Mouse (Mus musculus): ENCODE measurements at regions not wholly inside any gene's neighbourhood (a gene's known extent, or its start where the extent isn't known, plus 50 kb on each side); places are given as distances from the start of the nearest gene placed in this dataset.

DNA sequence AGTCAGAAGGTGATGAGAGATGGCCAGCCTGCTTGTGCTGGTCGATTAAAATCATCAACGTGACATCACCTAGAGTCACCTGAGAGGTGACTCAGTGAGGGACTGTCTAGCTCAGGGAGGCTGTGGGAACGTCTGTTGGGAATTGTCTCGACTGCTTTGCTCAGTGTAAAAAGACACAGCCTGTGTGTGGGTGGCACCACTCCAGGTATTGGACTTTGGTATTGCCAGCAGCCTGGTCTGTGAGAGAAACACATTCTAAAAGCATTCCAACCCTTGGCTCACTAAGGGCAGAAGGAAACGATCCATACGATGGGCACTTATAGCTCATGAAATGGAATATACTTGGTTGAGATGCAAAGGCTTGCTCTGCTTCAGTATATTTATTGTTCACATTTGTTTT, 209.2 kb downstream of the Mroh4 start:
- H3K4me3 ChIP-seq (ENCODE audit: low read depth, low read length), result no peak overlapping the region
- H3K9ac ChIP-seq (replicated peaks; ENCODE audit: low read depth, low read length), result no peak overlapping the region
- no peaks in the 10 kb centered on the region for H3K27me3 ChIP-seq (ENCODE audit: control insufficient read depth, insufficient read depth, low read length)
- TF ChIP-seq CTCF (IDR thresholded peaks at IDR 0.05; ENCODE audit: low read depth) (no peak), EP300 (IDR thresholded peaks at IDR 0.05; ENCODE audit: low read depth) (no peak)
- ATAC-seq (ENCODE audit: insufficient read depth, low read depth) (no peak), DNase-seq (ENCODE audit: low spot score) (no peak)
- H3K4me1 ChIP-seq (ENCODE audit: control insufficient read depth, insufficient read depth), result no peaks in the 10 kb centered on the region
- no peak overlapping the region for H3K27ac ChIP-seq (ENCODE audit: low read depth)
- WGBS, result 73% methylated on average over 6 of the region's 6 CpGs
- H3K36me3 ChIP-seq (replicated peaks; ENCODE audit: control insufficient read depth, insufficient read depth, low read length), result no peaks in the 10 kb centered on the region
- H3K4me2 ChIP-seq (ENCODE audit: low read depth, low read length), result no peak overlapping the region
- no peaks in the 10 kb centered on the region for H3K9me3 ChIP-seq (replicated peaks; ENCODE audit: control insufficient read depth, low read length)

DNA sequence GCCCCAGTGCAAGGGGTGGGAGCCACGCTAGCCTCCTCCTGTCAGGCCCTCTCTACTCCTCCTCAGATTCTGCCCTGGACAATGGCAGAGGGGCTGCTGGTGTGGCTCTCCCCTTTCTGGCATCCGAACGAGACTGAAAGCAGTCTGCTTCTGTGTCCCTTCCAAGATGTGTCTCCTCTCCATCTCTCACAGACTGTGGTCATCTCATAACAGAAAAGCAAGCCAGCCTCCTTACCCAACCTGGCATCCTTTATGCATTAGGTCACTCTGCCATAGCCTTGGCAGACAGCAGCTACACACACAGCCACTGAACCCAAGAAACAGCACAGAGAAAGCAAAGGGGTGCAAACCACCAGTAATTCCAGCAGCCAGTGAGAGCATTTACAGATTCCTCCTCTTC, 213.2 kb downstream of the Mroh4 start:
- no peaks in the 10 kb centered on the region for H3K9me3 ChIP-seq (replicated peaks; ENCODE audit: control insufficient read depth, low read length)
- no peak for TF ChIP-seq CTCF (IDR thresholded peaks at IDR 0.05; ENCODE audit: low read depth)
- TF ChIP-seq EP300 (IDR thresholded peaks at IDR 0.05; ENCODE audit: low read depth), result no peak
- H3K27me3 ChIP-seq (ENCODE audit: control insufficient read depth, insufficient read depth, low read length), result no peaks in the 10 kb centered on the region
- H3K36me3 ChIP-seq (replicated peaks; ENCODE audit: control insufficient read depth, insufficient read depth, low read length), result no peaks in the 10 kb centered on the region
- H3K27ac ChIP-seq (ENCODE audit: low read depth), result no peak overlapping the region
- no peak overlapping the region for H3K4me3 ChIP-seq (ENCODE audit: low read depth, low read length)
- H3K4me1 ChIP-seq (ENCODE audit: control insufficient read depth, insufficient read depth), result no peaks in the 10 kb centered on the region
- WGBS, result 70% methylated on average over 3 of the region's 3 CpGs
- DNase-seq (ENCODE audit: low spot score) (no peak), ATAC-seq (ENCODE audit: insufficient read depth, low read depth) (no peak)
- no peak overlapping the region for H3K9ac ChIP-seq (replicated peaks; ENCODE audit: low read depth, low read length)
- H3K4me2 ChIP-seq (ENCODE audit: low read depth, low read length), result no peak overlapping the region

DNA sequence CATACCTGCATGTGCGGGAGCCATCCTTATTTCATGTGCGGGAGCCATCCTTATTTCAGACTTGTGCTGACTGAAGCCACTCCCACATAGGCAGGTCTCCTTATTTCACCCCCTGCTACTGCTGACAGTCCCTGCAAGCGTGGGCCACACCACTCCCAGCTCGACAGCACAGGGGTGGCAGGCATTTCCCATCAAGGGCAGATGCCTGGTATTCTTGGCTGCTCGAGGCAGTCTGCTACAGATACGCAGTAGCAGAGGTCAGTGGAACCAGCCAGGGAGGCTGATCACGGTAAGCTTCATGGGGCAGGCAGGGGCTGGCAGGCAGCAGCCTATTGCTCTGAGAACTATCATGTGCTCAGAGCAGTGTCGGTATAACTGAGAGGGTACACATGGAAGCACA, 215.6 kb downstream of the Mroh4 start:
- H3K36me3 ChIP-seq (replicated peaks; ENCODE audit: control insufficient read depth, insufficient read depth, low read length), result no peaks in the 10 kb centered on the region
- WGBS, result 48% methylated on average over 8 of the region's 8 CpGs
- no peak overlapping the region for H3K4me2 ChIP-seq (ENCODE audit: low read depth, low read length)
- DNase-seq (ENCODE audit: low spot score), result no peak
- H3K9ac ChIP-seq (replicated peaks; ENCODE audit: low read depth, low read length), result no peak overlapping the region
- no peaks in the 10 kb centered on the region for H3K27me3 ChIP-seq (ENCODE audit: control insufficient read depth, insufficient read depth, low read length)
- no peak overlapping the region for H3K4me3 ChIP-seq (ENCODE audit: low read depth, low read length)
- H3K27ac ChIP-seq (ENCODE audit: low read depth), result no peak overlapping the region
- no peak for TF ChIP-seq CTCF (IDR thresholded peaks at IDR 0.05; ENCODE audit: low read depth)
- TF ChIP-seq EP300 (IDR thresholded peaks at IDR 0.05; ENCODE audit: low read depth), result no peak
- ATAC-seq (ENCODE audit: insufficient read depth, low read depth), result no peak
- H3K4me1 ChIP-seq (ENCODE audit: control insufficient read depth, insufficient read depth), result no peaks in the 10 kb centered on the region
- no peaks in the 10 kb centered on the region for H3K9me3 ChIP-seq (replicated peaks; ENCODE audit: control insufficient read depth, low read length)

DNA sequence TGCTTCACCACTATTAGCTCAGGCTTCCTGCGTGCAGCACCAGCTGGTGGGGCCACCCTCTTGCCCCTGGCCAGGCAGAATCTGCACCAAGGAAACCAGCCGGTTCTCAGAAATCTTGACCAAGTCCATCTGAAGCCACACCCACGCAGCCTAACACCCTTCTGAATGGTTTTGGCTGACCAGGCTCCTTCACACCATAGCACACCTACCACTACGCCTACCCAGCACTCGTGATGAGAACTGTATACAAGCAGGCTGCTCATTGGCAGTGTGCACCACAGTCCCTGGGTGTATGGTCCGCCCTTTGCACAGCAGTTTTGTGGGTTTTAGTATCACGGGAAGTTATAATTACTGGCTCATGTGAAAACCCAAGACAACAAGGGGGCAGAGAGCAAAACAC, 217.5 kb downstream of the Mroh4 start:
- ATAC-seq (ENCODE audit: insufficient read depth, low read depth) (no peak), DNase-seq (ENCODE audit: low spot score) (no peak)
- Histone ChIP-seq H3K27me3 (ENCODE audit: control insufficient read depth, insufficient read depth, low read length) (no peaks in the 10 kb centered on the region), H3K9ac (replicated peaks; ENCODE audit: low read depth, low read length) (no peak overlapping the region), H3K4me3 (ENCODE audit: low read depth, low read length) (no peak overlapping the region), H3K4me2 (ENCODE audit: low read depth, low read length) (no peak overlapping the region), H3K27ac (ENCODE audit: low read depth) (no peak overlapping the region), H3K4me1 (ENCODE audit: control insufficient read depth, insufficient read depth) (no peaks in the 10 kb centered on the region), H3K36me3 (replicated peaks; ENCODE audit: control insufficient read depth, insufficient read depth, low read length) (no peaks in the 10 kb centered on the region), H3K9me3 (replicated peaks; ENCODE audit: control insufficient read depth, low read length) (no peaks in the 10 kb centered on the region)
- WGBS, result 78% methylated on average over 7 of the region's 7 CpGs
- TF ChIP-seq CTCF (IDR thresholded peaks at IDR 0.05; ENCODE audit: low read depth) (no peak), EP300 (IDR thresholded peaks at IDR 0.05; ENCODE audit: low read depth) (no peak)

DNA sequence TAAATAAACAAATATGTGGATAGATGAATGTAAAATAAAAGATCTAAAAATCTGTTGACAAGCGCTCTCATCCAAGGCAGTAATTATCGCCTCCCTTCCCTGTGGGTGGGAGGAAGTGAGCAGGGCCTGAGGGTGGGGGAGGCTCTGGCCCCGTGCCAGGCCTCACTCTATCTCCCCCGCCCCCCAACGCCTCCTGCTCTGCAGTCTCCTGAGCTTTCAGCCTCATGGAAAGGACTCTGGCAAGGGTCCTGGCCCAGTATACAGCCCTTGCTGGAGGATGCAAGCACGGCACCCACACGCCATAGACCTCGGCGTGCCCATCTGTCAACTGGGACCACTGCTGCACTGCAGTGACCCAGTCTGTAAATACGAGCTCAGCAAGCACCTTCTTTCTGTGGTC, 222.9 kb downstream of the Mroh4 start:
- ATAC-seq (ENCODE audit: insufficient read depth, low read depth), result no peak

DNA sequence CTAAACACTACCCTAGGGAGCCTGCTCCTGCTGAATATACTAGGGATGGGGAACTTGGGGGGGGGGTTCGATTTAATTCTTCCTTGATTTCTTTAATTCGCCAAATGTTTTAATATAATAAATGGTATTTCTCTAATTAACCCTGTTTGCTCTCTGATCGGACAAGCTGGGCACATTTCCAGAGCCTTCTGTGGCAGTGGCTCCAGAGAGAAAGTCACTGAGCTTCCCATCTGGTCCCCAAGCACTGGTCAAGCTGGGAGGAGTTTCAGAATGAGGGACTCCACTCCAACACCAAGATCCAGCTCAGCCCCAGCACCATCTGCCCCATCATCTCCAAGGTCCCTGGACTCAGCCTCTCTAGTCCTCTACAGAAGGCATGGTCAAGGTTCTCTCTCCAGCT, 223.9 kb downstream of the Mroh4 start:
- no peak overlapping the region for H3K27ac ChIP-seq (ENCODE audit: low read depth)
- DNase-seq (ENCODE audit: low spot score) (no peak), ATAC-seq (ENCODE audit: insufficient read depth, low read depth) (no peak)
- no peaks in the 10 kb centered on the region for H3K4me1 ChIP-seq (ENCODE audit: control insufficient read depth, insufficient read depth)
- no peaks in the 10 kb centered on the region for H3K9me3 ChIP-seq (replicated peaks; ENCODE audit: control insufficient read depth, low read length)
- WGBS, result 68% methylated on average over 3 of the region's 3 CpGs
- TF ChIP-seq CTCF (IDR thresholded peaks at IDR 0.05; ENCODE audit: low read depth) (no peak), EP300 (IDR thresholded peaks at IDR 0.05; ENCODE audit: low read depth) (no peak)
- no peaks in the 10 kb centered on the region for H3K36me3 ChIP-seq (replicated peaks; ENCODE audit: control insufficient read depth, insufficient read depth, low read length)
- no peak overlapping the region for H3K9ac ChIP-seq (replicated peaks; ENCODE audit: low read depth, low read length)
- H3K4me2 ChIP-seq (ENCODE audit: low read depth, low read length), result no peak overlapping the region
- no peak overlapping the region for H3K4me3 ChIP-seq (ENCODE audit: low read depth, low read length)
- no peaks in the 10 kb centered on the region for H3K27me3 ChIP-seq (ENCODE audit: control insufficient read depth, insufficient read depth, low read length)

More for the DNA sequence above, 222.9 kb downstream of the Mroh4 start:
- 49% methylated on average over 10 of the region's 10 CpGs for WGBS
- H3K9ac ChIP-seq (replicated peaks; ENCODE audit: low read depth, low read length), result no peak overlapping the region
- no peak overlapping the region for H3K4me2 ChIP-seq (ENCODE audit: low read depth, low read length)
- no peaks in the 10 kb centered on the region for H3K4me1 ChIP-seq (ENCODE audit: control insufficient read depth, insufficient read depth)
- TF ChIP-seq EP300 (IDR thresholded peaks at IDR 0.05; ENCODE audit: low read depth) (no peak), CTCF (IDR thresholded peaks at IDR 0.05; ENCODE audit: low read depth) (no peak)
- no peak for DNase-seq (ENCODE audit: low spot score)
- no peak overlapping the region for H3K27ac ChIP-seq (ENCODE audit: low read depth)
- H3K27me3 ChIP-seq (ENCODE audit: control insufficient read depth, insufficient read depth, low read length), result no peaks in the 10 kb centered on the region
- H3K9me3 ChIP-seq (replicated peaks; ENCODE audit: control insufficient read depth, low read length), result no peaks in the 10 kb centered on the region
- H3K4me3 ChIP-seq (ENCODE audit: low read depth, low read length), result no peak overlapping the region
- H3K36me3 ChIP-seq (replicated peaks; ENCODE audit: control insufficient read depth, insufficient read depth, low read length), result no peaks in the 10 kb centered on the region
